32 mouse cellular contexts compared by ENCODE assay signal in genomic region chr12:66027535-66027934, GRCm38 (mm10).
"Had no signal": no experiment of that assay in that cellular context is flagged by ENCODE, and none has a peak within 500 bp of the region (broad histone marks: within the 10 kb centered on the region; RNA-seq: fewer than 3 reads in every experiment).

No protein-coding gene starts in this region.

- H3K36me3 ChIP-seq: limb, embryonic 10.5 days; limb, embryonic 12.5 days; limb, embryonic 13.5 days; limb, embryonic 15.5 days; liver, embryonic 12.5 days; liver, embryonic 13.5 days; liver, embryonic 15.5 days; lung, embryonic 15.5 days; midbrain, embryonic 10.5 days; midbrain, embryonic 12.5 days; midbrain, embryonic 13.5 days; midbrain, embryonic 15.5 days; neural tube, embryonic 12.5 days; neural tube, embryonic 13.5 days had no signal

- H3K4me1 ChIP-seq: limb, embryonic 10.5 days; limb, embryonic 12.5 days; limb, embryonic 13.5 days; limb, embryonic 15.5 days; liver, embryonic 12.5 days; liver, embryonic 13.5 days; liver, embryonic 15.5 days; lung, embryonic 15.5 days; megakaryocyte, embryonic 14.5 days; midbrain, embryonic 10.5 days; midbrain, embryonic 12.5 days; midbrain, embryonic 13.5 days; midbrain, embryonic 15.5 days; neural tube, embryonic 12.5 days; neural tube, embryonic 13.5 days had no signal

- H3K27ac ChIP-seq: limb, embryonic 10.5 days; limb, embryonic 12.5 days; limb, embryonic 13.5 days; limb, embryonic 15.5 days; liver, embryonic 12.5 days; liver, embryonic 13.5 days; liver, embryonic 14.5 days; liver, embryonic 15.5 days; lung, embryonic 15.5 days; macrophage; midbrain, embryonic 10.5 days; midbrain, embryonic 12.5 days; midbrain, embryonic 13.5 days; midbrain, embryonic 15.5 days; neural tube, embryonic 12.5 days; neural tube, embryonic 13.5 days had no signal

- H3K4me2 ChIP-seq: limb, embryonic 12.5 days; limb, embryonic 13.5 days; limb, embryonic 15.5 days; liver, embryonic 11.5 days; liver, embryonic 12.5 days; liver, embryonic 13.5 days; liver, embryonic 15.5 days; lung, embryonic 14.5 days; lung, embryonic 15.5 days; midbrain, embryonic 11.5 days; midbrain, embryonic 12.5 days; midbrain, embryonic 13.5 days; midbrain, embryonic 15.5 days; neural tube, embryonic 12.5 days; neural tube, embryonic 13.5 days had no signal

- H3K9ac ChIP-seq: limb, embryonic 12.5 days; limb, embryonic 13.5 days; limb, embryonic 15.5 days; liver, embryonic 12.5 days; liver, embryonic 13.5 days; liver, embryonic 14.5 days; liver, embryonic 15.5 days; liver, postnatal 0 days; lung, embryonic 14.5 days; lung, embryonic 15.5 days; midbrain, embryonic 12.5 days; midbrain, embryonic 13.5 days; midbrain, embryonic 15.5 days; neural tube, embryonic 12.5 days; neural tube, embryonic 13.5 days had no signal

- H3K4me3 ChIP-seq: limb, embryonic 10.5 days; limb, embryonic 12.5 days; limb, embryonic 13.5 days; limb, embryonic 15.5 days; liver, embryonic 12.5 days; liver, embryonic 13.5 days; liver, embryonic 15.5 days; lung, embryonic 15.5 days; megakaryocyte, embryonic 14.5 days; midbrain, embryonic 10.5 days; midbrain, embryonic 12.5 days; midbrain, embryonic 13.5 days; midbrain, embryonic 15.5 days; myocyte; neural tube, embryonic 12.5 days; neural tube, embryonic 13.5 days had no signal

- ATAC-seq: liver, embryonic 12.5 days; liver, postnatal 0 days; midbrain, embryonic 13.5 days; midbrain, embryonic 15.5 days; midbrain, embryonic 16.5 days had no signal

- H3K9me3 ChIP-seq: limb, embryonic 10.5 days; limb, embryonic 12.5 days; limb, embryonic 13.5 days; limb, embryonic 15.5 days; liver, embryonic 12.5 days; liver, embryonic 13.5 days; liver, embryonic 15.5 days; lung, embryonic 15.5 days; megakaryocyte, embryonic 14.5 days; midbrain, embryonic 10.5 days; midbrain, embryonic 12.5 days; midbrain, embryonic 13.5 days; midbrain, embryonic 15.5 days; neural tube, embryonic 12.5 days; neural tube, embryonic 13.5 days had no signal

- DNase-seq: left cerebral cortex, postnatal 4 days; liver; liver, embryonic 13.5 days; liver, postnatal 0 days; lung, adult 18-20 months; lung, adult 2 months; lung, embryonic 14.5 days; lung, postnatal 10 days; lung, postnatal 14 days; lung, postnatal 36 days; lung, postnatal 4 days; midbrain, embryonic 14.5 days had no signal

- H3K27me3 ChIP-seq: limb, embryonic 12.5 days; limb, embryonic 13.5 days; limb, embryonic 15.5 days; liver, embryonic 12.5 days; liver, embryonic 13.5 days; liver, embryonic 15.5 days; lung, embryonic 15.5 days; megakaryocyte, embryonic 14.5 days; midbrain, embryonic 12.5 days; midbrain, embryonic 13.5 days; midbrain, embryonic 15.5 days; neural tube, embryonic 12.5 days; neural tube, embryonic 13.5 days had no signal
